Mouse (Mus musculus): ENCODE results near the gene Nol7.

Gene Nol7

DNA sequence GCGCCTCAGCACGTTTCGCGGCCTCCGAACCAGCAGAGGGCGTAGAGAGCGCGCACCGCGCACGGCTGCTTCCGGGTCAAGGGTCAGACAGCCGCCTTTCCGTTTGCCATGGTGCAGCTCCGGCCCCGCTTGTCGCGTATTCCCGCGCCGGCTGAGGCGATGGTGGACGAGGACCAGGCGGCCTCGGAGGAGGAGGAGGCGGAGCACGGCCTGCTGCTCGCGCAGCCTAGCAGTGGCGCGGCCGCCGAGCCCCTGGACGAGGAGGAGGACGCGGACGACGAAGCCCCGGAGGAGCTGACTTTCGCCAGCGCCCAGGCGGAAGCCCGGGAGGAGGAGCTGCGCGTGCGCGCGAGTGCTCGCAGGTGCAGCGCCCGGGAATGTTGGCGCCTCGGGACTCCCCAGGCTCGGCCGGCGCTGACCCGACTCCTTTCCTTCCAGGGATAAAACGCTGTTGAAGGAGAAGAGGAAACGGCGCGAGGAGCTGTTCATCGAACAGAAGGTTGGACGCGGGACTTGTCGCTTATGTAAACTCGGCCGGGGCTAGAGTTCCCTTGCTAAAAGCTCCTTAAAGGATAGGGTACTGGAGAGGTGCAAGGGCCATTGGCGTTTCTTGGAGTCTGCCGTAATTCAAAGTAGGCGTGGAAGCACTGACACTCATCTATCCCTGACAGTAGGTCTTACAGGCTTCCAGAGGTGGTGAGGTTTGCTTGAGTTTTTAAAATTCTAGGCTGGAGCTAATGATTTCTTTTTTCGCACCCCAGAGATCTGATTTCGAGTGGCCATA is at the start of gene Nol7:
Nol7 (plus strand) TSS at position 94 of the 784 bp plus-strand sequence.
- peak; percentile 96 for DNase-seq (ENCODE audit: low read depth, low spot score)

DNA sequence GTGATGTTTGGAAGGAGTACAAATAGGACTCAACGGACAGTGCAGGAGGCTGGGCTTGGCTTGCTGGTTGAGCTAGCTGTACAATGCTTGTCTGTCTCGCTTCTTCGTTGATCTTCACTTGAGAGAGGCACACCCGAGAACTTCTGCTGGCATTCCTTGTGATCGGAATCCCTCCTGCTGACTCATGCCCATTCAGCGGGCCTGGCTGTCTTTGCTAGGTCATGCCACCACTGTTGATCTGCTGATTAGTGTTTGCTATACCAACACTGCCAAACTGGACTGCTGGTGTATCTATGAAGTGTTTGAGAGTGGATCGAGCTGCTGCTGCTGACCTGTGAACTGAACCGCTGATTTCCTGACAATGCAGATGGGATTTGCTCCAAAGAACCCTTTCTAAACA is 48.8 kb upstream of the Nol7 start:
- no peak for DNase-seq (ENCODE audit: low read depth, low spot score)

DNA sequence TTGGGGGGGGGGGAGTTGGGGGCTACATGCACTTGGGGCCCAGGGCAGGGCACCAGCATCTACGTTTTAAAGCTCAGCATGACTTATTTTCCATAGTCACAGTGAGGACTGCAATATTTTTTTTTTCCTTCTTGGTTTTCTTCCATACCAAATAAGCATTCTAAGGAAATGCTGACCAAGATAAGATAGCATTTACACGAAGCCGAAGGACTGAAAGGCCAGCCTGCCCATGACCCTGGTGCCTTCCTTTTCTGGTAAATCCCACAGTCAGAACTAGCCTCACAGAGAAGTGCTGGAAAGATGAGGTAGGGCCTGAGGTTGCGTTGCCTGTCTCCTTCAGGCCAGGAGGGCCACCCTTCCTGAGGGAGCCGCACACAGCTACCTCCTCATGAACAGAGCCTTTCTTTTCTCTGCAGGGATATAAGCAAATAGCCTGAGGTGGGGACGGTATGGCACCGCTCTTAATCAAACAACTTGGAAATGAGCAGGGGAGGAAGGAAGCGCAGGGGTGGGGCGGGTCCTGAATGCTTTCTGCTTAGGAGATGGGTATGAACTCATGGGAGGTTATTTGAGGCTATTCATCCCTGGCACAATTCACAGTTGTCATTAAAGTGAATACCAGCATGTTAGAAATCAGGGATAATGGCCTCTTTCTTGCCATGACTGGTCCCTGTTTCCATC is 47.6 kb upstream of the Nol7 start:
- no peak for DNase-seq (ENCODE audit: low read depth, low spot score)

DNA sequence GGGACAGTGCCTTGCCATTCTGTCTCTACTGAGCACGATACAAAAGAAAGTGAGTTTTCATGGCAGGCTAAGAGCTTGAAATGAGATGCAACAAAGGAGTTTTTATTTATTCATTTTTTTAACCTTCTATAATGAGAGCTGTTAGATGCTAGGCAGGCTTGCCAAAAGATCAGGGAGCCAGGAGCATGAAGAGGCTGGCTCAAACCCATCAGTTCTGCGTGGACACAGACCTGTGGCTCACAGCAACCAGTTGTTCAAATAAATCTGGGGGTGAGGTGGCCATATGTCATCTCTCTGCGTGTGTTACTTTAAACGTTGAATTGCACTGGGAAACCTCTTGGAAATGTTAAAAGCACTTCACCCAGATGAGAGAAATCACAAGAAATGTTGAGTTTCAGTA is 44.8 kb upstream of the Nol7 start:
- DNase-seq (ENCODE audit: low read depth, low spot score): no peak

DNA sequence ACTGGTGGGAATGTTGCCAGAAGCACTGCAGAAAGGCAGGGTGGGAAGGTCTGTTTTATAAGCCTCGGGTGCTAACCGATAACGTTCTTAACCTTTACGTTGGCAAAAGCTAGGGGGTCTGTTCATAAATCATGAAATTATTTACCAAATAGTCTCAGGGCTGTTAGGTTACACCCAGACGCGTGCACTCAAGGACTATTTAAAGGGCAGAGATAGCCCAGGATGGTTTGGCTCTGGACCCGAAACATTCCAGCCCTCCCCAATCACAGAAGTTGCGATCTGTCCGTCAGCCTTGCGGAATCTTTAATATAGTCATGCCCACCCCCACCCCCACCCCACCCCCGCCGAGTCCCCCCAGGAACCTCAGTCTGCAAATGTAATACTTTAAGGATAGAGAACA is 43.8 kb upstream of the Nol7 start:
- no peak for DNase-seq (ENCODE audit: low read depth, low spot score)

DNA sequence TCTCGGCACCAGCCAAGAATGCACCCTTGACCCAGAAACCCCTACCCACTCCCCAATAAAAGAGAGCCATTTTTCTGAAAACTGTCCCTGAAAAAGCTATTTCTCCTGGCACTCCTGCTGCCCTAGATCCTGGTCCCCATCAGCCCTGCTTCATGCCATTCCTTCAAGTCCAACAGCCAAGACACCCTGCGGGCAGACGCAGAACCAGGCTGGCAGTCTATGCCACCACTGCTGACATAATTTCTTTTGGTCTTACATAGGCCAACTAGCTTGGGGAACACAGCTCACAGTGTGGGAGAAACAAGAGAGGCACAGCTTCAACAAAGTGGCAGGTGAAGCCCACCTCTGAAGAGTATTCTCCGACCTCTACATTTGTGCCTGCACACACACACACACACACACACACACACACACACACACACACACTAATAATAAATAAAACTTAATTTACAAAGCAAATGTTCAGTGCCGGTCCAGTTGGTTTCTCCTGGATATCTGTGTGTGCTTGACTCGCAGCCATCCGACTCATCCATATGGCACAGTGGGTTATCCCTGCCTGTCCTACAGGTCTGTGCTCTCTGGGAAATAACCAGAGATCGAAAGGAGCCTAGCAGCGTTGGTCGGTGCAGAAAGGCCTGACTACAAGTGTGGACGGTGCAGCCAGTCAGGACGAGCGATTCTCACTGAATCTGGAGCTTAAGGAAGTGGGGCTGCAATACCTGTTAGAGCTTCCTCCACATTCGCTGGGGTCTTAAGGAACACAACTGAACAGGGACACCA is 41.7 kb upstream of the Nol7 start:
- DNase-seq (ENCODE audit: low read depth, low spot score): no peak

DNA sequence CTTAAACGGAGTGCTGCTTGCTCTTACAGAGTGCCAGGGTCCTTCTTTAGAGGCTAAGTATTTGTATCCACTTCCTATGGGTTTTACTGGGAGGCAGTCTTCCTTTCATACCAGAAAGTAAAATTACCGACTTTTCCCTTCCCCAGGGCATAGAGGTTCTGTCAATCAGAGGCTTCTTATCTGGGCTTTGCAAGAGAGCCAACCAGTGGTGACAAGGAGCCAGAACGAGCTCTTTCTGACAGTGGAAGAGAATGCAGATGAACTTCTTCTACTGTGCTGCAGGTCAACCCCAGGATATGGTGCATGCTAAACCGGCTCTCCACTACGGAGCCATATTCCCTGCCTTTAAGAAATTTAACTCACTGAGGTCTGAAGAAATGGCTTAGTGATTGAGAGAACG is 37.7 kb upstream of the Nol7 start:
- no peak for DNase-seq (ENCODE audit: low read depth, low spot score)

DNA sequence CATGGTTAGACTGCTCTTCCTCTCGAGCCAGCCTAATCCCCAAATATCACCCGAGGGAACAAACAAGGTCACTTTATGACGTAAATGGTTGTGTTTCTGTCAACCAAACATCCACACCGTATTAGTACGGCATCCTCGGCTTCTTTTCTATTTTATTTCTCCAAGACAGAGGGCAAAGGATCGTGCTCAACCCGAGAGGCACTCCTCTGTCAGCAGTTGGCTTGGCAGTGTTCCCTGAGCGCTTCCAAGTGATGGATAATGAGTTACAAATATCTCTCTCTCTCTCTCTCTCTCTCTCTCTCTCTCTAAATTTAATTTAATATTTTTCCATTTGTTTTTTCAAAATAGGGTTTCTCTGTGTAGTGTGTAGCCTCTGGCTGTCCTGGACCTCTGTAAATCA is 35.8 kb upstream of the Nol7 start:
- no peak for DNase-seq (ENCODE audit: low read depth, low spot score)

DNA sequence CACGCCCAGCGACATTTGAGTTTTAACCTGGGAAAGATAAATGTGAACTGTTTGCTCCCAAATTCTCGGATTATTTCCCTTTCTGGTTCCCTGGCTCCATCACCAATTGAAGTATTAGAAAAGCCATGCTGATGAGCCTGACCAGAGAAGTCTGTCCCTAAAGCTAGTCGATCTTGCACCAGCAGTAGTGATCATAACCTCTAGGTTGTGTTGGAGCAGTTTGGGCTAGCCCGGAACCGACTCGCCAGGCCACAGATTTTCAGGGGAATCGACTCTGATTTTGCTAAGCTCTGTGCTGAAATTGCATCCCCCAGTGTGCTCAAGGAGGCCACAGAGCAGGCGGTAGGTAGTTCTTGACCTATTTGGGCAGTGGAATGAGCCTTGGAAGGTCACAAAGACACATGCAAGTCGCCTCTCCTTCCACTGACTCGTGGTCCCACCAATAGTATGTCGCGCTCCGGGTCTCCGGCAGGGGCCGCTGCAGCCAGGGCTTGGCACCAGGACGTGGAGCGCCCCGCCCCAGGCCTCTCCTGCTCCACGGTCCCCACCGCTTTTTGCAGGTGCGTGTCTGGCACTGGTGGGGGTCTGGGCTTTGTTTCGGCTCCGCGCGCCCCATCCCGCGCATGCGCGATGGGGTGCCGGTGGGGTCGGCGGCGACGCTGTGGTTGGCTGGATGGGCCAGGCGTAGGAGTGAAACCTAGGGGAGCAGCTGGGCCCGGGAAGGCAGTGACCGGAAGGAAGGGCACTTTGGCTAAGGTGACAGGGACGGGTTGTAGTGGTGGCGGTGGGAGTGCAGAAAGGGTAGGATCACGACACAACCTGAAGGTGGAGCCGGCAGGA is 33.0 kb upstream of the Nol7 start, which contains the start of gene Sirt5:
Sirt5 (plus strand) TSS at position 512 of the 840 bp plus-strand sequence.
- peak; percentile 95 for DNase-seq (ENCODE audit: low read depth, low spot score)

DNA sequence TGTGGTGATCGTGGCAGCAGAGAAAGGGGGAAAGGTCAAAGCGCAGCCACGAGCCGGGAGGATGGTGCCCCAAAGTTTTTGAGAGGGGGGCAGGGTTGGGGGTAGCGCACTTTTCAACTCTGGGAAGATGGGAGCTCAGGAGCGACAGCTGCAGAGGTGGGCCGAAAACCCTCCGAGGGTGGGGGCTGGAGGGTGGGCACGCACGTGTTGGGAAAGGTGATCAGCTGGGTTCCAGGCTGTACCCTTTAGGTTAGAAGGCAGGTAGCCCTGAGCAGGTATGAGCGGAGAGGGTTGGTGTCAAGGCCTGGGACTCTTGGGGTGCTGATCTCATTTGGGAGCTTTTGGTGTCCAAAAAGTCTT is 32.4 kb upstream of the Nol7 start:
- no peak for DNase-seq (ENCODE audit: low read depth, low spot score)

DNA sequence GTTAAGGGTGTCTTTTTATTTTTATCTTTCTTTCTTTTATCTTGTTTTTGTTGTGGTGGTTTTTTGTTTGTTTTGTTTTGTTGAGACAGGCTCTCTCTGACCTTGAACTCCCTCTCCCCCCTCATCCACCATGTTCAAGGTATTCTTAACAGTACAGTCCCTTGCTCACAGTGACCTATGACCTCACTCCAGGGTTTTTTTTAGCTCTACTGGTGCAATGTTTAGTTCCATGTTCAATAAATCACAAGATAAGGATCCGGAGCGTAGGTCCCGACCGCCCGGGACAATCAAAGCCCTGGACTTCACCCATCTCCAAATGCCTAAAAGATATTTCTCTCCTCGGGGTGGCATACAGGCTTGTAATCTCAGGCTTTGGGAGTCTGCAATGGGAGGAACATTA is 28.1 kb upstream of the Nol7 start:
- no peak for DNase-seq (ENCODE audit: low read depth, low spot score)

DNA sequence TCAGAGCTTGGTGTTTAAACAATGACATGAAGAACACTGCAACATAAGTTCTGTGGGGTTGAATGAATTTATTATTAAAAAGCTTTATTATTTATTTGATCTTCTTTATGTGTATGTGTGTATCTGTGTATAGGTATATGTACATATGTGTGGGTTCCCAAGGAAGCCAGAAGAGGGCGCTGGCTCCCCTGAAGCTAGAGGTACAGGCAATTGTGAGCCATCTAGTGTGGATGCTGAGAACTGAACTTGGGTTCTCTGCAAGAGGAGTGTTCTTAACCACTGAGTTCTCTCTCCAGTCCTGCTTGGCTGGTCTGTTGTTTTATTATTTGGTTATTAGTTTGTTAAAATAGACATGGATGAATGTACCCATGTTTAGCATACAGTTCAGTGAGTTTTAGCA is 25.3 kb upstream of the Nol7 start:
- no peak for DNase-seq (ENCODE audit: low read depth, low spot score)

DNA sequence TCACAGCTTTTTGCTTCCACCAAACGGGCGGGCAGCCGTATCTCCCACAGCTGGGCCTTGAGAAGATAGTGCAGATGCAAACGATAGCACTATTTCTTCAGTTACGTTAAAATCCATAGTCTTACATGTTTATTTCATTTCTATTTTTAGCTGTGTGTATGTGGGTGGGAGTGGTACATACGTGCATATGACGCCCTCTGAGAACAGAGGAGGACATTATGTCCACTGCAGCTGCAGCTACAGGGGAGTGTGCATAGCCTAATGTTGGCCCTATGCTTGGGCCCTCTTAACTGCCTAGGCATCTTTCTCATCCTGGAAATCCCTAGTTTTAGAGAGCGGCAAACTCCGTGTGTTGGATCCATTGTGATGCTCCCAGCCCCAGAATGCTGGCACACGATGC is 24.0 kb upstream of the Nol7 start:
- DNase-seq (ENCODE audit: low read depth, low spot score): no peak

DNA sequence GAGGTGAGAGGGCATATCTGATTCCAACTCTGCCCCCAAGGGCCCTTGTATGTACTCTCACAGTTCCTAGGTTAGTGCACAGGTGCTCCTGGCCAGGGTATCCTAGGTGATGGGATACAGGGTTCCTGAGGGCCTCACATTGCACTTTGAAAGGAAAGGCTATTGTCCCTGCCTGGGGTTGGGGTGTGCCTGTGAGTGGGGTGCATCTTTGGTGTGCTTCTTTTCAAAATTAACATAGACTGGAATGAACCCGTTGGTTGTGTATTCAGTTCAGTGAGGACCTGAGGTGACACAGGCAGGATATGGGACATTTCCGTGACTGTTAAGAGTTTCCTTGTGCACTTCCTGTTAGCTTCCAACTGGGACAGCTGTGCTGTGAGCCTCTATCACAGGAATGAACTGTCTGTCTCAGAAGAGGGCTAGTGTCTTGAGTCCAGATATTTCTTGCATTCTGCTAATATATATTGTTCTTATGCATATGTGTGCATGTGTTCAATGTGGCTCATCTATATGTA is 23.2 kb upstream of the Nol7 start:
- no peak for DNase-seq (ENCODE audit: low read depth, low spot score)

DNA sequence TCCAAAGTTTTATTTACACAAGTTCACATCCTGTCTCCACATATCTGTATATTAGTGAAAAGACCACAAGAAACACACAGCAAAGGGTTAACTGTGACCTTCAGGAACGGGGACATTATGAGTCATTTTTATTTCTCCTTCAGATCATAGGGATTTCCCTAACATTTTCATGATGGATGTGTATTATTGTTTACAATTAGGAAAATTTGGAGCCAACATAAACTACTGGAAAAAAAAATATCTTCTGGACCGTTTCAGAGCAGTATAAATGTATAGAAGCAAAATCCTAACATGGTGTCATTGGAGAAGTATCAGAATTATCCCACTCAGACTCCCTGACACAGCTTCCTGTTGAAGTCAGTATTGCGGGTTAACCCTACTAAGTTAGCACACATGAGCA is 18.2 kb upstream of the Nol7 start:
- no peak for DNase-seq (ENCODE audit: low read depth, low spot score)

DNA sequence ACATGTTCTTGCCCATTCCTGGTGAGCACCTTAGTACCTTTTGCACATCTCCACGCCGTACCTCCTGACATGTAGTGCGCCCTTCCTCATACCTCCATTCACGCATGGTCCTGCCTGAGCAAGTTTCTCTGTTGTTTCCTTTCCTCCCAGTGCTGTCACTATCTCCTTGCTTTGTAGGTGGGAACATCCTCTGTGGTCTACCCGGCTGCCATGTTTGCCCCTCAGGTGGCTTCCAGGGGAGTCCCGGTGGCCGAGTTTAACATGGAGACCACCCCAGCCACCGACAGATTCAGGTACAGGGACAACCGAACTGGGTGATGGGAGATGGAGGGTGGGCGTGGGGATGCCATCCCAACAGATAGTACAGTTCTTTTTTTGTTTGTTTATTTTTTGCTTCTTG is 12.9 kb upstream of the Nol7 start:
- DNase-seq (ENCODE audit: low read depth, low spot score): no peak

DNA sequence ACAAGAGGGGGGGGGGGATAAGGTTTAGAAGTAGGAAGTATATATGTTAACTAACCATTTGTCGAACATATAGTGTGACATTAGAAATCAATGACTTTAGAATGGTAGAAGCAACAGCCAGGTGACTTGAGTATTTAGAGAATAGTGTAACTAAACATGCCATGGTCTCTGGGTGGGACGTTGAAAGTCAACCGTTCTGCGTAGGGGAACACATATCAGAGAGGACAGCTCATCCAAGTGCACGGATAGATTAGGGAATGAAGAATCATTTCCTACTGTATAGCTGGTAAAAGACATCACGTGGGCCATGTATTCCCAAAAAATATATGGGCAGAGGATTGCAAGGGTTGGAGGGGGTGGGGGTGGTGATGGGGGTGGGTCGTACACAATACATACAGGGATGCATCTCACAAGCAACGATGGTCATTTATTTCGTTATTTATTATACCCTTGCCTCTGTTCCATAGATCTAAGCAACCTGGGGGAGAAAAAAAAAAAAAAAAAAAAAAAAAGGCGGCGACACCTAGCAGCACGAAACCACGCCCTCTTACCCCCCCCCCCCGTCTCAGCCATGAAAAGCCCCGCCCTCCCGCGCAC is 392 bp upstream of the Nol7 start:
- no peak for DNase-seq (ENCODE audit: low read depth, low spot score)

DNA sequence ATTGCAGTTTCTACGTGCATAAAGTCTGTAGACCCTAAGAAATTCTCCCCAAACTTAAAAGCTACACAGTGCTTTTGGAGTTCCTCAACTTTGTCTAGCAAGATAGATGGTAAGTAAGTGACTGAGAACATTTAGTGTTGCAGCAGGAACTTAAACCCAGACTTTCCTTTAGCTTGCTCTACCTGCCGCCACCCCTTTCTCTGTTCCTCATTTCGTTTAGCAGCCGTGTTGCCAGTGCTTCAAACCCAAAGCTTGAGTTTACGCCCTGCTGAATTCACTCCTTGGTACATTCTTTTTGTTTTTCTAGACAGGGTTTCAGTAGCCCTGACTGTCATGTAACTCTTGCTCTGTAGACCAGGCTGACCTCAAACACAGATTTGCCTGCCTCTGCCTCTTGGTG is 1.4 kb downstream of the Nol7 start:
- DNase-seq (ENCODE audit: low read depth, low spot score): no peak

DNA sequence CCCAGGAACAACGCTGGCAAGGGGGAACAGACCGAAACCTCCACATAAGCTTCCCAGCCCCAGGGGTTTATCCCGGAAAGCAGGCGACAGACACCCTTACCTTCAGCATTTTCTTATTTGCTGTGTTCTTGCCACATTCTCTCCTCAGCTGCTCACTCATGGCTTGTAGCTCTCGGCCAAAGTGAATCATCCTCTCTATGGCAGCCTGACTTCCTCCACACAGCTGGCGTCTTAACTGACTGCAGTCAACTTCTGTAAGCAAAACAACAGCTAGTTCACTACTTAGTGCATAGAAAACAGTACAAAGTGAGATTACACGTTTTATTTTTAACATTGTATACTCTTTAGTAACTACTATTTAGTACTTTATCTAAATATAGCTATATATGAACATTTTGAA is 14.1 kb downstream of the Nol7 start:
- DNase-seq (ENCODE audit: low read depth, low spot score): no peak

DNA sequence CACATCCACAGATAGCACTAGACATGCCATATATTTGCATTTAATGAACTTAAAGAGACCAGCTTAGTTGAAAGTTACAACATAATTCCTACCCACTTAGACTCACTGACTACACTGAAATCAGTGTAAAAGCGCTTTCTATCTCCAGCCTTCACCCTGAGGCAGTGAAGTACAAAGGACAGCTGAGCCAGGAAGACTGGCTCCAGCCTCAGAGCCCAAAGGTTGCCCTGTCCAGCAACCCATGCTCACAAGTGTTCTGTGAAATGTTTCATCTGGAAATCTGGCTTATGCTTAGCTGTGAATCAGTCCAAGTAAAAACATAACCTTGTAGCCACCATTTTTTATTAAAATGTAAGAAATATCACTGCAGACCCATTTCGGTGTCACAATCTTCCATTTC is 15.4 kb downstream of the Nol7 start:
- no peak for DNase-seq (ENCODE audit: low read depth, low spot score)

DNA sequence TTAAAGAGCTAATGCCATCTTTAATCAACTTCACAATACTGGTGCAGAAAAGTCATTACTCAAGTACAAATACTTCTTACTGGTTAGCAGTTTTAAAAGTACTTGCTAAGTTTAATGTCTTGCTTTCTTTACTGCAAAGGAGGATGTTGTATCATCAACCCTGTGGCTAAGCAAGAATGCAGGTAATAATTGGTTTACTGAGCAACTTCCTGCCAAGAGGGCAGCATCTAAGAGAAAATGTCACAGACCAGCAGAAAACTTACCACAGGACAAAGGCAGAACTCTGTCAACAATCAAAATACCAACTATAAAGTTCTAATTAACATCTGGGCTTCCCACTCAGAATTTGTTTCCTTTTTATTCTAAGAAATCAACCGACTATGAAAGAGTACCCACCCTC is 17.1 kb downstream of the Nol7 start:
- DNase-seq (ENCODE audit: low read depth, low spot score): no peak
